Mouse (Mus musculus) heart, embryonic 12.5 days (tissue): ENCODE measurements around the gene Urod. TPM values are rescaled to one million over a fixed set of nuclear protein-coding genes. Genes with fewer than 3 reads are reported as not detected.

Experiments used
- polyA plus RNA-seq: library from polyadenylated mRNA; unstranded; fragments of >200 nt; fragmentation: Nextera tagmentation; extraction: Ambion mirVana; gene quantifications from 2 replicates; pipeline ENCODE4 v1.2.1, GENCODE M21; 2016

Gene Urod
- polyA plus RNA-seq, 1 experiment from 2014 or later, result 90.9 TPM

Other genes with a start within 250 kb of the Urod start
- 19.1 and 22.8 TPM in 2 replicates for gene Toe1, start 186.8 kb downstream of the Urod start, polyA plus RNA-seq
- gene Mutyh, start 186.7 kb downstream of the Urod start, polyA plus RNA-seq, result 10.7 and 11.6 TPM in 2 replicates
- 0.66 and 0.74 TPM in 2 replicates for gene Hpdl, start 172.7 kb downstream of the Urod start, polyA plus RNA-seq
- gene Zswim5, start 117.0 kb downstream of the Urod start, polyA plus RNA-seq, result 0.50 and 0.79 TPM in 2 replicates
- gene Hectd3, start 904 bp upstream of the Urod start, polyA plus RNA-seq, result 6.8 and 8.0 TPM in 2 replicates
- gene Eif2b3, start 25.0 kb upstream of the Urod start, polyA plus RNA-seq, result 25.2 and 29.2 TPM in 2 replicates
- 2.6 and 2.7 TPM in 2 replicates for gene Ptch2, start 101.7 kb upstream of the Urod start, polyA plus RNA-seq
- 3.3 and 3.5 TPM in 2 replicates for gene Btbd19, start 131.3 kb upstream of the Urod start, polyA plus RNA-seq
- not detected in 2 replicates for gene Tctex1d4, start 132.4 kb upstream of the Urod start, polyA plus RNA-seq
- 2.6 TPM in 2 replicates for gene Plk3, start 139.6 kb upstream of the Urod start, polyA plus RNA-seq
- 612 and 621 TPM in 2 replicates for gene Rps8, start 161.8 kb upstream of the Urod start, polyA plus RNA-seq
- gene Kif2c, start 188.2 kb upstream of the Urod start, polyA plus RNA-seq, result 51.8 and 53.4 TPM in 2 replicates